Mouse (Mus musculus): Measurements from ENCODE around the gene Gm17364. TPM values are rescaled to one million over a fixed set of nuclear protein-coding genes. Genes with fewer than 3 reads are reported as not detected.
"Not testable (repeated sequence)": the region's sequence is repeated elsewhere in the genome, so short reads cannot be mapped to it uniquely, and the experiment has no call there.

Gene Gm17364
- total RNA-seq, 2 experiments from 2014 or later = not detected

DNA sequence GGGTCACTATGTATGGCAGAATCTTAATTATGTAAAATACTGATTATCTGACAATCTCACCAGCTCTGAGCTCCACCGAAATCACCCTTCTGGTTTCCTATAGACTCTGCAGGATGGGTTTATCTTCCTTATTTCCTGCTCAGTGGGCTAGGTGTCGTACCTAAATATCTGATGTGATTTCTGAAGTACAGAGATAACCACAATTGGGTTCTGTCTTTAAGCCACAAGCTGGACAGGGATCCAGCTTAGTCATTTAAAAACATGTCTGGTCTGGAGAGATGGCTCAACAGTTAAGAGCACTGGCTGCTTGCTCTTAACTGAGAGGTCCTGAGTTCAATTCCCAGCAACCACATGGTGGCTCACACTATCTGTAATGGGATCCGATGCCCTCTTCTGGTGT is 16.8 kb downstream of the Gm17364 start:
- intact Hi-C loops (cut with DNase I) = no loop called here
- DNase-seq (ENCODE audit: extremely low spot score in 1 of 2, low spot score in 2 of 2) = no peak

DNA sequence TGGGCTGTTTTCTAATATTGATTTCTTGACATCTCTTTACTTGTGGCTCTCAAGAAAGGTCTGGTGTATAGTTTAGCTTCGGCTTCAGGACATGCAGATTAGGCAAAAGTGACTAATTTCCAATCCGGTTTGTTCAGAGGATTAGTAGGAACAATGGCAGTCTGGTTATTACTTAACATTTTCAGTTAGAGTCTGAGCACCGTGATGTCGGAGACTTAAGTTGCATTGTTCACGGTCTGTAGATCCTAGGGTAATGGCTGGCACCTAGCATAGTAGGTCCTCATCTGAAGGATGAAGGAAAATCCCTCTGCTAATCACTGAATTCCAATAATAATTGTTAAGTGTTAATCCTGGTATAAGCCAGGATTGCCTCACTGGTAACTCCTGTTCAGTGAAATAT is 17.7 kb downstream of the Gm17364 start:
- DNase-seq (ENCODE audit: extremely low spot score in 1 of 2, low spot score in 2 of 2) = no peak

DNA sequence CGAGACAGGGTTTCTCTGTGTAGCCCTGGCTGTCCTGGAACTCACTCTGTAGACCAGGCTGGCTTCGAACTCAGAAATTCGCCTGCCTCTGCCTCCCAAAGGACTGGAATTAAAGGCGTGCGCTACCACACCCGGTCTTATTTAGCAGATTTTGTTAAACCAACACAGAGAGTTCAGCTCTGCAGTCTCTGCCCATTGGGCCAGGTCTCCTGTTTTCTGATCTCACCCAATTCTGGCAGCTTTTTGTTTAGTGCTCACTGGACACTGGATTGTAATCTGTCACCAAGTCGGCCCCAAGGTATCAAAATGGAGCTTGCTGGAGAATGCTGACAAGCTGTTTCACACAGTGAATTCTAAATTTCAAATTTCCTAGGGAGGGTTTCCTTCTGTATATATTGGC is 21.0 kb downstream of the Gm17364 start:
- intact Hi-C loops (cut with DNase I) = no loop called here
- no peak for DNase-seq (ENCODE audit: extremely low spot score in 1 of 2, low spot score in 2 of 2)

More for the DNA sequence above, 17.7 kb downstream of the Gm17364 start:
- intact Hi-C loops (cut with DNase I) = no loop called here

DNA sequence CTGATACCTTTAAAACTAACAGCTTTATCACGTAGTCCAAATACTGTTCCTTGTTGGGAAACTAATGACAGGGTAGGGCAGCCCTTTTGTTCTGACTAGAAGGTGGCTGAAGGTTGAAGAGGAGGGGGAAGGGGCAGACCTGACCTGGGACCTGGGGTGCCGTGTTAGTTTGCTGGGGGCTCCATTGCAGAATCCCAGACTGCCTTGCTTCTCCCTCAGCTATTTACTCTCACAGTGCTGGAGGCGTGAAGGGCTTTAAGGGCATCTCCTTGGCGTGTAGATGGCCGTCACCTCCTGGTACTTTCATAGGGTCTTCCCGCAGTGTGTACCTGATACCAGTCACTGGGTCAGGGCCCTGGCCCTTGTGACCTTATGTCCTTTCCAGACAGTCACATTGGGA is 21.6 kb downstream of the Gm17364 start:
- DNase-seq (ENCODE audit: extremely low spot score in 1 of 2, low spot score in 2 of 2) = no peak
- intact Hi-C loops (cut with DNase I) = no loop called here

DNA sequence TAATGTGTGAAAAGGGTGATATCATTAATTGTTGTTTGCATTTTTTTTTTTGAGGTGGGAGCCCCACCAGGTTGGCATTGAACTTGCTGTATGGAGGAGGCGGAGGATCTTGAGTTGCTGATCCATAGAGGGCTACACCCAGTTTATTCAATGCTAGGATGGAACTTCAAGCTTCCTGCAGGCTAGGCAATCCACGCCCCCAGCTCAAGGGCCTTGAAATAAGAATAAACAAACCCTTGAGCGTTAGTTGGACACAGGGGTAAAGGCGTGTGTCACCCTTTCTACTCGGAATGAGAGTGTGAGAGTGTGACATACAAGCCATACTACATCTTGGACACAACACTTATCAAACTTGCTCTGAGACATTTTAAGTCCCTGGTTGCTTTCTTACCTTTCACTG is 22.1 kb downstream of the Gm17364 start:
- DNase-seq (ENCODE audit: extremely low spot score in 1 of 2, low spot score in 2 of 2) = no peak
- intact Hi-C loops (cut with DNase I) = no loop called here

DNA sequence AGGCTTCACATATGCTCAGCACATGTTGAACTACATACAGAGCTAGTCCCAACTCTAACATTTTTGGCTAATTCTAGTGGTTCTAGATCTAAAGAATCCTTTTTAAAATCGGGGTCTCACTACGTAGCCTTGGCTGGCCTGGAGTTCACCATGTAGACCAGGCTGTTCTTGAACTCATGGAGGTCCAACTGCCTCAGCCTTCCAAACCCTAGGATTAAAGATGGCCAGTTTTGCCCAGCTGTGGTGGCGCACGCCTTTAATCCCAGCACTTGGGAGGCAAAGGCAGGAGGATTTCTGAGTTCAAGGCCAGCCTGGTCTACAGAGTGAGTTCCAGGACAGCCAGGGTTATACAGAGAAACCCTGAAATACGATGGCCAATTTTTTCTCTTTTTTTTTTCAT is 22.5 kb downstream of the Gm17364 start:
- DNase-seq (ENCODE audit: extremely low spot score in 1 of 2, low spot score in 2 of 2); intact Hi-C loops (cut with DNase I): not testable (repeated sequence)

DNA sequence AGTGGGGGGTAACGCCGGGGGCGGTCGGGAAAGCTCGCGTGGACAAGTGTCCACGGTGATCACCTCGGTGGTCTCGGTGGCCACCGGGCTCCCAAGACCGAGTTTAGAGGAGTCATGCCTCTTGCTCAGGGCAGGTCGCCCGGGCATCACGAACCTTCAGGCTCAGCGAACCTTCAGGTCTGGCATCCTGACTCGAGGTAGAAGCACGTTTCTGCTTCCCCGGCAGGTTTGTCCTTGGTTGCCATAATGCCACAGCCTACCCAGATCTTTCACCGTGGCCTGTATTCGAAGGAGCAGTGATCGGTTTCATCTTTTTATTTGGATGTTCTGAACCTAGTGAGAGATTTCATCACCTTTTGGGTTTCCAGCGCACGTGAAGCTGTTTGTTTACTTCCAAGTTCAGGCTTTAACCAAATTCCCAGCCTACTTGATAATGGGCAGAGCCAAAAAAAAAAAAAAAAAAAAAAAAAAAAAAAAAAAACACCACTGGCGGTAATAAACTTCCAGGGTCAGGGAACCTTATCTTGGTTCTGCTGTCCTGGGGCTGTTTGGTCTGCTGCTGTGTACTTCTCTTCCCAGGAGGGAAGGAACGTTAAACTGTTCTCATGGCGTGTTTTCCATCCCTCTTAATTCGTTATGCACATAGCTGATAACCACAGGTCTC is 23.3 kb downstream of the Gm17364 start:
- no peak for DNase-seq (ENCODE audit: extremely low spot score in 1 of 2, low spot score in 2 of 2)
- intact Hi-C loops (cut with DNase I) = no loop called here

DNA sequence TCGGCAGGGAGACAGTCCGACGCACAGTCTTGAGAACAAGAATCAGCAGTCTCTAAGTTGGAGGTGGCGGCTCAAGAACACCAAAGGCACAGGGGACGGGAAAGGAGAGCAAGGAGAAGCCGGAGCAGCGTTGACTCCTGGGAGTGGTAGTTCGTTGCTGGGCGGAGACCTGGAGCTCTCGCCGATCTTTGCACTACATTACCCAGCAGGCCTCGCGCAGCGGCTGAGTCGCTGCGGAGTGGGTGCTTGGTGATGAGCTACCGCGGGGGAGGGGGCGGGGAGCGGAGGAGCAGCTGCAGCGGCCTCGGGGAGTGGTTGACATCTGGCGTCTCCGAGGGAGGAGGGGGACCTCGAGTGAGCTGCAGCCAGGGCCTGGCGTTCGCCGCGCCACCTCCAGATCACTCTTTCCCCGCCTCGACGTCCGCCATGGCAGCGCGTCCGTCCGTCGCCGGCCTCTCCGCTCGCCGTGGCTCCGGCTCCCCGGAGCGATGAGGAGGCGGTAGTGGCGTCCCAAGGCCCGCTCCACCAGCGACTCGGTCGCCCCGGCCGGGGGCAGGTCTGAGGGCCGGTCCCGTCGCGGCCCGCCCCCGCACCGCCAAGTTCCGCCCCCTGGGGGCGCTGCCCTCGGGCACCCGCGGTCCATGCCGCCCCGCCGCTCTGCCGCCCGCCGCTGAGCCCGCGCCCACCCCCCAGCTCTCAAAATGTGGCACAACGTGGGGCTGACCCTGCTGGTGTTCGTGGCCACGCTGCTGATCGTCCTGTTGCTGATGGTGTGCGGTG is 24.0 kb downstream of the Gm17364 start, which contains the start of gene Smim13:
Gene Smim13 (plus strand): TSS at position 307 of the 780 bp plus-strand sequence.
- intact Hi-C loops (cut with DNase I) = no loop called here
- DNase-seq (ENCODE audit: extremely low spot score in 1 of 2, low spot score in 2 of 2) = peak; percentile 95 to 96

DNA sequence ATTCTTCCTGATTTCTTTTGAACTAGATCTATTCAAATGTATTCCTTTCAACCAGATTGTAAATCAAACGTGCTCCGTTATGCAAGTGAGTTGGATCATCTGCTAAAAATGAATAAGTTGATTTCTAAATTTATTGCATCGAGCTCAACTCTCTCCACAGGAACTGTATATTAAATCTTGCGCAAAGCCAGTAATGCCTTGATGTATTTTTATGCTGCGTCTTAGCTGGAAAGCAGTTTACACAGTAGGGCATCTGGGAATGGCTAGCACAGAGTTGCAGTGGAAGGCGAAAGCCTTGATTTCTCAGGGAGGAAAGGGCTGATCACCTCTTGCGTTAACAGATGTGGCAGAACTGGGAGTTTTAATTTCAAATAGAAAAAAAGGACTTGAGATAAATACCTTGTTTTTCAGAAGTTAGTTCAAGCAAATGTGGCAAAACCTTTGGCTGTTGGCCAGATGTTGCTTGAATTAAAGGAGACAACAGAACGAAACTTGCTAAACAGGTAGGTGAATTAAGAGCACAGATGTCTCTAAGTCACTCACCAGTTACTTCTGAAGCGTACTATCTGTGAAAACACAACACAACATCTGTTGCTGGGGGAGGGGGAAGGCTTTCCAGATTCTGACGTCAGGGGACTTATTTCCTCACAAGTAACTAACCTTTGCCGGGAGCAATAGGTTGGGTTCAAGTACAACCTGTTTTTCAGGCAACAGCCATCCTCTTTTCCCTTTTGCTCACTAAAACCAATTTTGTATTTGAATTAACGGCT is 24.8 kb downstream of the Gm17364 start:
- DNase-seq (ENCODE audit: extremely low spot score in 1 of 2, low spot score in 2 of 2) = peak; percentile 31 to 56
- intact Hi-C loops (cut with DNase I) = no loop called here

DNA sequence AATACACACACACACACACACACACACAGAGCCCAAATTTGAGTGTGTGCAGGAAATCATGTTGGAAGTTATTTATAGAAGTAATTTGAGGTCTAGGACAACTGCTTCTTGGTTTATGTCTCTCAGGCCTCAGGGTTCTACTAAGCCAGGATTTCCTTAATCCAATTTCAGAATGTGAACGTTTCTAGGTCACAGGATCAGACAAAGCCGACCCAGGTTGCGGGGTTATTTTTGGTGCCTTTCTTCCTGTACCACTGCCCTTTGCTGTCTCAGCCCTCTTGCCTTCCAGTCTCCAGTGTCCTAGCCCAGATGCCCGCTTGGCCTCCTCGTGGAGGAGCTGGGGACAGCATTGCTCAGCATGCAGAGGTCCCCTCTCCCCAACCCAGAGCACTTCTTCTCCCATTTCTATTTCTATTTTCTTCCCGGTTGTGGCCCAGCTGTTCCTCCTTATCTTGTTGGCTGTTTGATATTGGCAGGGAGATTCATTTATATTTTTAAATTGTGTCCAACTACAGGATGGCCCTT is 29.4 kb downstream of the Gm17364 start:
- intact Hi-C loops (cut with DNase I) = no loop called here
- DNase-seq (ENCODE audit: extremely low spot score in 1 of 2, low spot score in 2 of 2) = no peak

DNA sequence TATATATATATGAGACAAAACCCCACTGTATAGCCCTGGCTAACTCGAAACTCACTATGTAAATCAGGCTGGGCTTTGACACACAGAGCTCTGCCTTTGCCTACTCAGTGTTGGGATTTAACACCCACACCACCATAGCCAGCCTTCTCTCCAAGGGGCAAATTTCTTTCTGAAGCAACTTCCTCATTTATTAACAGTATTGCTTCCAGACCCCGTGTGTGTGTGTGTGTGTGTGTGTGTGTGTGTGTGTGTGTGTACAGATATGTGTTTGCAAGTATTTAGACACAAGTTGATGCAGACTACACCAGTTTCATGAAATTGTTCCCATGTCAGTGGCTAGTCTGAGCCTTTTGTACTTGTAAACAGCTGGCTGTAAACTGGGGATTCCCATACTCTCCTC is 32.2 kb downstream of the Gm17364 start:
- no peak for DNase-seq (ENCODE audit: extremely low spot score in 1 of 2, low spot score in 2 of 2)
- intact Hi-C loops (cut with DNase I) = no loop called here

DNA sequence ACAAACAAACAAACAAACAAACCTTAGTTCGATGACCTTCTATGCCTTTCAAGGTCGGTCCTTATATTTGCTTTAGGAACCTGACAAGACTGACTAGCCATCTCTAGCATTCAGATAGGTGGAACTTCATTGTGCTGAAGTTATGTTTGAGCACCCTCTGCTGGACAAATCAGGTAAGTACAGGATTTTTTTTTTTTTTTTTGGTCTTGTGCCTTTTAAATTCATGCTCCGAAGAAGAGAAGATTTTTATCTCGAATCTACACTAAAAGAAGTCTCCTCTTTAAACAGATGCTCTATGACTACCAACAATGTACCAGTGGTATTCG is 35.0 kb downstream of the Gm17364 start:
- DNase-seq (ENCODE audit: extremely low spot score in 1 of 2, low spot score in 2 of 2) = peak in 1 of 2 experiments; percentile 44
- intact Hi-C loops (cut with DNase I) = loop anchor here (2.0 to 10.0 kb wide), 5 partner anchors 106 to 454 kb away; partner anchors contain the start of gene Tmem14c

DNA sequence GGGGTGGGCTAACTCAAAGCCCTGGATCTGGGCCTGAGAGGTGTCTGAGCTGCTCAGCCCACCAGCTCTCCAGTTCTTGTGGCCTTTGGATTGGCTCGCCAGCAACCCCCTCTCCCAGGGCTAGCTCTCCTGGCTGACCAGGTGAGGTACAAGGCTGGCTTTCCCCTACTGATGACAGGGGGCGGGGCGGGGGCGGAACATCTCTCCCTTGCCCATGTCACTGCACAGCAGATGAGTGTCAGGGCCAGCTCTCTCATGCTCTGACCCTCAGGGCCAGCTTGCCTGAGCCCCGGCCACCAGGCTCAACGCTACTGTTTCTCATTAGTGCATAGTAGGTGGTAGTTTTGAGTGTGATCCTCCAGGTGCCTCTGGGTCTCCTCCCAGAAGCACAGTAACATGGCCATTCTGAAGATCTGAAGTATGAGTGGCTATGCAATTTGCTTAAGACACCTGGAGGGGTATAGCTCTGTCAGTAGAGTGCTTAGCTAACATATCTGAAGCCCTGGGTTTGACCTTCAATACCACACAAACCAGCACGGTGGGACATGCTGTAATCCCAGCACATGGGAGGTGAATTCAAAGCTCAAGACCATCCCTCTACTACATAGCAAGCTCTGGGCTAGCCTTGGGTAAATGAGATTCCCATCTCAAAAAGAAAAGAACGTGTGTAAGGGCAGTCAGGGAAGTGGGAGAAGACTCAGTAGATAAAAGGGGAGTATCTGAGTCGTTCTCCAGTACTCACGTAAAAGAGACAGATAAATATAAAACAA is 35.6 kb downstream of the Gm17364 start:
- intact Hi-C loops (cut with DNase I) = loop anchor here (2.0 to 10.0 kb wide), 5 partner anchors 106 to 453 kb away; partner anchors contain the start of gene Tmem14c
- no peak for DNase-seq (ENCODE audit: extremely low spot score in 1 of 2, low spot score in 2 of 2)

DNA sequence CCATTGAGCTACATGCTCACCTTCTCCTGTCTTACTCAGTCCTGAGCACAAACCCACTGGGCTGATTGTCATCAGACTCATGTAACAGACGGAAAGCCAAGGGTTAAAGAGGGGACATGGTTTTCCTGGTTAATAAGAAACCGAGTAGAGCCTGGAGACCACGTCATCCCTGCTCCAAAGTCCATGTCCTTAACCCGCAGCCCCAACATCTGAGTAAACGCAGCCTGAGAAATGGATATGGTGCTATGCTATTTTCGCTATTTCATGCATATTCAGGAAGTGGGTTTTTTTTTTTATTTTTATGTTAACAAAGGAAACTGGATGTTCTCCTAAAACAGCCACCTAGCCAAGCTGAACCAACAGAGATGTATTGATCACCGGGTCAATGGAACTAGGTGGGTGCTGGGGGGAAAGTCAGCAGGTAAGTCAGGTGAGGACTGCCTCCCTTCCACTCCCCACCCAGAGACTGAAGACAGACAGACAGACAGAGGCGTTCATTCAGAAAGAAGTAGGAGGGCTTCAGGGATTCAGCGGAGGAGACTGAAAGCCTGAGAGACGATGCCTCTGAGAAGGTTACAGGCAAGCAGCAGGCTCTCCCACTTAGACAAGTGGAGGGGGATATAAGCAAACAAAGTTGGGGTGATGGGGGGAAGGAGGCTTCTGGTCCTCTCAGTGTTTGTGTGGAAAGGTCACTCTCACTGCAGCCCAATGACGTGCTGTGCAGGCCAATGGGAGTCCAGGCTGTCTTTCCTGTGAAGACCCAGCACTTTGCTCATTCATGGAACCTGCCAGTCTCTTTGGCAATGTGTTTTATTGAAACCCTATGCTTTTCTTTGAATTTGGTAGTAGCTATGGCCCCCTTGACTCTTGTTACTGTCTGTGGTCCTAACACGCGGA is 37.7 kb downstream of the Gm17364 start:
- DNase-seq (ENCODE audit: extremely low spot score in 1 of 2, low spot score in 2 of 2) = no peak
- intact Hi-C loops (cut with DNase I) = loop anchor here (5.0 to 10.0 kb wide), 3 partner anchors 104 to 394 kb away; partner anchors contain the start of gene Tmem14c

DNA sequence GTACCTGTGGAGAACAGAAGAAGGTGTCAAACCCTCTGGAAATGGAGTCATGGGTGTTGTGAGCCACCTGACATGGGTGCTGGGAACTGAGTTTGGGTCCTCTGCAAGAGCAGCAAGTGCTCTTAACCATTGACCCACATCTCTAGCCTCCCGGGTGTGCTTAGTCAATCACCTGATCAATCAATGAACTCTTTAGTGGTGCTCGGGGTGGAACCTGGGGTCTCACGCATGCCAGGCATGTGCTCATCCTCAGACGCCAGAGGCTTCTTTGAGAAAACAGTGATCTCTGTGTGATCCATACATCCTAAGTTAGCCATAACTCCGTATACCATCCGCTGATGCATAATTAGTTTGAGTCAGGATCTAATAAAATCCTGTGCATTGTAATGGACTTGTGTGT is 38.6 kb downstream of the Gm17364 start:
- intact Hi-C loops (cut with DNase I) = loop anchor here (5.0 to 10.0 kb wide), 3 partner anchors 103 to 393 kb away; partner anchors contain the start of gene Tmem14c

DNA sequence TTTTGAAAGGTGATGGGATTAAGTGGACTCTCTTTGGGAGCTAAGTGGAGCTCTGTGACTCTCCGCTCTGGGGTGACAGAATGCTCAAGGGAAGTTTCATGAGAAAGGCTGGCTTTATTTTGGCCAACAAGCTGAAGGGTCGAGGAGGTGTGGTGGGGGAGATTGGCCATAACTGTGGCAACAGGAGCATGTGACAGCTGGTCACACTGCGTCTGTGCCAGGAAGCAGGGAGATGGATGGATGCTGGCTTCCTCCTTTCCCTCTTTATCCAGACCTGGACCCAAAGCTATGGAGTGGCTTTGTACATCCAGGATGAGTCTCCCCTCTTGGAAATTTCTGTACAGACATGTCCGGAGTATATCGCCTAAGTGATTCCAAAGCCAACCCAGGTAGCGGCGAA is 40.5 kb downstream of the Gm17364 start:
- intact Hi-C loops (cut with DNase I) = loop anchor here (10.0 kb wide), 1 partner anchor 218 kb away; the partner anchor contains the start of gene Tmem14c
- DNase-seq (ENCODE audit: extremely low spot score in 1 of 2, low spot score in 2 of 2) = no peak

More for the DNA sequence above, 38.6 kb downstream of the Gm17364 start:
- no peak for DNase-seq (ENCODE audit: extremely low spot score in 1 of 2, low spot score in 2 of 2)

DNA sequence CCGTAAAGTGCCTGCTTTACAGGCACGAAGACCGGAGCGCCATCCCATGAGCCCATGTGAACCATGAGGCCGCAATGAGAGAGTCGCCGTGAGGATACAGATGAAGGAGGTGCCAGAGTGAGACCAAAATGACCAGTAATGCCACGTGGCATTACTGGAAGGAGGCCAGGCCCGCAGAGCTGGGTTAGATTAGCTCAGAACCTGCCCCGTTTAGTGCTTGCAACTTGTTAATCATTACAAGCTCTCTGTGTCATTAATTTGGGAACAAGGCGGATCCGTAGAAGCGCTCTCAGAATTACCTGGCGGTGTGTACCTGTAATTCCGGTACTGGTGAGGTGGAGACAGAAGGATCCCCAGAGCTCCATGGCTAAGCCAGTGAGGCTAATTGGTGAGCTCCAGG is 41.6 kb downstream of the Gm17364 start:
- DNase-seq (ENCODE audit: extremely low spot score in 1 of 2, low spot score in 2 of 2) = no peak
- intact Hi-C loops (cut with DNase I) = loop anchor here (10.0 kb wide), 1 partner anchor 217 kb away; the partner anchor contains the start of gene Tmem14c

Measured in left cerebral cortex, postnatal 10 days (tissue).